Mouse (Mus musculus) ES-Bruce4 (cell line): Measurements from ENCODE around the gene Mettl27.

Experiments used
- CTCF ChIP-seq: IDR thresholded peaks from one replicate; pipeline ENCODE4 v1.8.1; 2011; ENCODE audit warnings: low read depth, low read length
- EP300 ChIP-seq: IDR thresholded peaks from 2 replicates; pipeline ENCODE4 v1.6.1; 2011; ENCODE audit warnings: low read depth, low read length; ENCODE audit not compliant: insufficient read depth
- POLR2A ChIP-seq: IDR thresholded peaks from one replicate; pipeline ENCODE4 v1.8.1; 2011; ENCODE audit warnings: low read length; ENCODE audit not compliant: insufficient read depth

GRCm38 (mm10) chr5:134965852-134966821 lies 34.0 kb downstream of the Mettl27 start:
- peak; percentile 64 for TF ChIP-seq CTCF
- peak; percentile 29 for TF ChIP-seq POLR2A
- TF ChIP-seq EP300 = 0 out of 2 replicates have a peak, but pooled peaks have one; percentile 1
